Mouse (Mus musculus) CH12.LX (cell line): ENCODE measurements around the gene Neb.

ENCODE experiments used
- CHD1 ChIP-seq: IDR thresholded peaks from 2 replicates; pipeline ENCODE4 v1.6.1; 2012; ENCODE audit warnings: low read depth, low read length, improper control_type of control experiment, inconsistent platforms
- CHD2 ChIP-seq: IDR thresholded peaks from 2 replicates; pipeline ENCODE4 v1.6.1; 2011; ENCODE audit warnings: low read length, improper control_type of control experiment
- CTCF ChIP-seq, 2 experiments: IDR thresholded peaks in 1 of 2; conservative IDR thresholded peaks in 1 of 2; 2 replicates each; pipeline ENCODE4 v1.5.1; 2011 to 2012; ENCODE audit warnings: low read depth in 2 of 2, low read length in 2 of 2, improper control_type of control experiment in 1 of 2, inconsistent platforms in 1 of 2, mild to moderate bottlenecking in 1 of 2, moderate library complexity in 1 of 2
- E2F4 ChIP-seq: IDR thresholded peaks from 2 replicates; pipeline ENCODE4 v1.6.1; 2011; ENCODE audit warnings: low read depth, low read length, improper control_type of control experiment; ENCODE audit not compliant: insufficient replicate concordance
- EP300 ChIP-seq: IDR thresholded peaks from 2 replicates; pipeline ENCODE4 v1.6.1; 2011; ENCODE audit warnings: low read length, improper control_type of control experiment
- GABPA ChIP-seq: IDR thresholded peaks from 2 replicates; pipeline ENCODE4 v1.6.1; 2012; ENCODE audit warnings: low read depth, low read length, improper control_type of control experiment, inconsistent platforms; ENCODE audit not compliant: insufficient replicate concordance
- MAFK ChIP-seq: IDR thresholded peaks from 2 replicates; pipeline ENCODE4 v1.6.1; 2011; ENCODE audit warnings: low read length, improper control_type of control experiment; ENCODE audit not compliant: insufficient replicate concordance
- MYC ChIP-seq: IDR thresholded peaks from 2 replicates; pipeline ENCODE4 v1.6.1; 2011; ENCODE audit warnings: low read depth, mild to moderate bottlenecking, improper control_type of control experiment, low read length
- NELFE ChIP-seq: IDR thresholded peaks from 2 replicates; pipeline ENCODE4 v1.6.1; 2011; ENCODE audit warnings: low read depth, low read length, improper control_type of control experiment
- POLR2A ChIP-seq: IDR thresholded peaks from 2 replicates; pipeline ENCODE4 v1.6.1; 2011; ENCODE audit warnings: low read depth, mild to moderate bottlenecking, improper control_type of control experiment, low read length
- RAD21 ChIP-seq: IDR thresholded peaks from 2 replicates; pipeline ENCODE4 v1.6.1; 2011; ENCODE audit warnings: low read depth, mild to moderate bottlenecking, low read length, improper control_type of control experiment, moderate library complexity
- USF2 ChIP-seq: conservative IDR thresholded peaks from 2 replicates; pipeline ENCODE4 v1.6.1; 2011; ENCODE audit warnings: low read depth, low read length, improper control_type of control experiment
- ZC3H11A ChIP-seq: IDR thresholded peaks from 2 replicates; pipeline ENCODE4 v1.6.1; 2012; ENCODE audit warnings: low read depth, mild to moderate bottlenecking, inconsistent platforms, low read length, improper control_type of control experiment
- ZNF384 ChIP-seq: IDR thresholded peaks from 2 replicates; pipeline ENCODE4 v1.6.1; 2012; ENCODE audit warnings: low read depth, low read length, improper control_type of control experiment, inconsistent platforms

DNA sequence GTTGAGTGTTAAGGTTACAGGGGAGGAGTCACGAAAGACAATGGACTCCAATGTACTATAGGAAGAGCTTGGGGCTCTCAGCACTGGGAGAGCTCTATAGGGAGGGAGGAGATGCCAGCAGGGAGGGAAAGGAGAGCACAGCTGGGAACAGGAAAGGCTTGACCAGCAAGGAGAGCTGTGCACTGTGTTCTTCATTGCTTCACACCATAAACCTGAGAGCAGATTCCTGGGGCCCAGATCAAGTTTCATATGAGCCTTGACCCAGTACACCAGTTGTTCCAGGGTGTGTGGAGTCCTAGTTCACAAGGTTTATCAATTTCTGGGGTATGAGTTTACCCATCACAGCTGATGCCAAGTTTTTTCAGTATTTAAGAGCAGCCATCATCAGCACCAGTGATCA is 106.1 kb downstream of the Neb start:
- TF ChIP-seq POLR2A (no peak), GABPA (no peak), EP300 (no peak), MAFK (no peak), CTCF (conservative IDR thresholded peaks at IDR 0.05 in 1 of 2, IDR thresholded peaks at IDR 0.05 in 1 of 2; ENCODE audit: low read depth in 2 of 2, low read length in 2 of 2) (no peak), CHD1 (no peak), ZC3H11A (no peak), MYC (no peak), CHD2 (no peak), NELFE (no peak), RAD21 (no peak), ZNF384 (no peak), E2F4 (no peak), USF2 (no peak)
